Mouse (Mus musculus): ENCODE data around the gene Prorsd1.

Gene Prorsd1

DNA sequence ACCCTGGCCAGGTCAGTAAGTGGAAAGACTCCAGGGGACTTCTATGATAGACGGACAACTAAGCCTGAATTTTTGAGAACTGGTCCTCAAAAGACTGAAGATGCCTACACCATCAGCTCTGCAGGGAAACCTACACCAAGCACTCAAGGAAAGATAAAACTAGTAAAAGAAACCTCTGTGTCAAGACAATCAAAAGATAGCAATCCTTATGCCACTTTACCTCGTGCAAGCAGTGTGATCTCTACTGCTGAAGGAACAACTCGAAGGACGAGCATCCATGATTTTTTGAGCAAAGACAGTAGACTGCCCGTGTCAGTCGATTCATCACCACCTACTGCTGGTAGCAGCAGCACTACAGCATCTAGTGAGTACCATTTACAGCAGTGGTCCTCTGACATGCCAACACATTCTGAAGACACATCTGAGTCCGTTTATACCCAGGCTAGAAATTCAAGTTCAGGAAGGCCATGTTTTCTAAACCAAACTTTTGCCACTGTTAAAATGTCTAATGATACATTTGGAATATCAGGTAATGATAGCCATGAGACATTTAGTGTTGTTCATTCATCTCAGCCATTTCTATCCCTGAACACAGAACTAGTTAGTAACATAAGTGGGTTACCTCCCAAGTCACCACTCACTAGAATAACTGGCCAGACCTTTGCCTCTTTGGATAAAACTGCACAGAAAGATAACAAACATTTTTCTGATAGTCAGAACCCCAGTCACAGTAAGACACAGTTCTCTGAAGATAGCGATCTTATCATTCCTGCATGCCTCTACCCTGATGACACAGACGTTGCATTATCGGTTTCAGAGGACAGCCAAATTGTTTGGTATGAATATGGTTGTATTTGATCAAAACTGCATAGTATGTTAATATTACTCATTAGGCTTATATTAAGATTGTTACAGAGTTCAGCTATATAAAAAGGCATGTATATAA, 10.6 kb downstream of the Prorsd1 start:
- no peak for DNase-seq (ENCODE audit: low spot score)

DNA sequence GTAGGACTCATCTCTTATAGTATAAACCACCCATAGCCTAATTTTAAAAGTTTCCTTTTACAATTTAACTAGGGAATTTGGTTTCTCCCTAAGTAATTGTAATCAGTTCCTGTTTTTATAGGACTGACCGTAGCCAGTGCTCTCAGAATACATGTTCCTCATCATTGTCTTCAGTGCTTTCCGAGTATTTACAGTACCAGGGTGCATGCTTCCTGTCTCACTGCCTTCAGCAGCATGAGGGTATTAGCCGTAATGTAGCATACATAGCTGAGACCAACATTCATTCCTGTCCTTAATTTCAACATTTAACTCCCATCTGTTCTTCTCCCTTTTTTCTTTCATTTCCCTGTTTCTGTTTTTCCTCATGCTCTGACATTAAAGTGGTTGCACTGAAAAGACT, 17.9 kb downstream of the Prorsd1 start:
- no peak for DNase-seq (ENCODE audit: low spot score)

DNA sequence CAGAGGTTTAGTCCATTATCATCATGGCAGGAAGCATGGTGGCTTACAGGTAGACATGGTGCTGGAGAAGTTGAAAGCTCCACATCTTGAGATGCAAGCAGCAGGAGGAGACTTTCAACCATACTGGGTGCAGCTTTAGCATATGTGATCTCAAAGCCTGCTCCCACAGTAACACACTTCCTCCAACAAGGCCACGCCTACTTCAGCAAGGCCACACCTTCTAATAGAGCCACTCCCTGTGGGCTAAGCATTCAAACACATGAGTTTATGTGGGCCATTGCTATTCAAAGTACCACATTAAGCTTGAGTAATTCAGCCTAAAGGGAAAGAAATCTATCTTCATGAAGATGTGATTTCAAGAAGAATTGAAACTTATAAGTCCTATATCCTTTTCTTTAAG, 21.7 kb downstream of the Prorsd1 start:
- DNase-seq (ENCODE audit: low spot score): no peak

DNA sequence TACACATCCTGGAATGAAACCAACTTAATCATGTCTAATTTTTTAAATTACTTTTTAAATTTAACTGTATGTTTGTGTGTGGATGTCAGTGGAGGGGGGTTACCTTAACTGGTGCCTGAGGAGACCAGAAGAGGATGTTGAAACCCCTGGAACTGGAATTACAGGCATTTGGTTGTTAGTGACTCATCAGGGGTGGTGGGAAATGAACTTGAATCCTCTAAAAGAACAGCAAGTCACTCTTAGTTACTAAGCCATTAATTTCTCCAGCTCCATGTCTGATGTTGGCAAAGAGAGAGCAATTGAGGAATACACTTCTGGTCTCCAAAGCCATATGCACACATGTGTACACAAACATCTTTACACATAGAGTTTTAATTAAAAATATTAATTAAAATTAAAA, 40.2 kb downstream of the Prorsd1 start:
- no peak for DNase-seq (ENCODE audit: low spot score)
